Mouse (Mus musculus) adipose tissue, adult 10 weeks (tissue): ENCODE results near the gene Cited2. TPM values are rescaled to one million over a fixed set of nuclear protein-coding genes. Genes with fewer than 3 reads are reported as not detected.

Experiments used
- polyA plus RNA-seq: library from polyadenylated mRNA; stranded (reverse); fragments of 350-450 nt; fragmentation: Illumina TruSeq; extraction: RNeasy Lipid Tissue Mini Kit (QIAGEN cat#74804); gene quantifications from one replicate; pipeline ENCODE4 v1.2.3, GENCODE M21; 2014; ENCODE audit warnings: low read depth, low replicate concordance

The Cited2 gene
- polyA plus RNA-seq: 36.5 TPM

DNA sequence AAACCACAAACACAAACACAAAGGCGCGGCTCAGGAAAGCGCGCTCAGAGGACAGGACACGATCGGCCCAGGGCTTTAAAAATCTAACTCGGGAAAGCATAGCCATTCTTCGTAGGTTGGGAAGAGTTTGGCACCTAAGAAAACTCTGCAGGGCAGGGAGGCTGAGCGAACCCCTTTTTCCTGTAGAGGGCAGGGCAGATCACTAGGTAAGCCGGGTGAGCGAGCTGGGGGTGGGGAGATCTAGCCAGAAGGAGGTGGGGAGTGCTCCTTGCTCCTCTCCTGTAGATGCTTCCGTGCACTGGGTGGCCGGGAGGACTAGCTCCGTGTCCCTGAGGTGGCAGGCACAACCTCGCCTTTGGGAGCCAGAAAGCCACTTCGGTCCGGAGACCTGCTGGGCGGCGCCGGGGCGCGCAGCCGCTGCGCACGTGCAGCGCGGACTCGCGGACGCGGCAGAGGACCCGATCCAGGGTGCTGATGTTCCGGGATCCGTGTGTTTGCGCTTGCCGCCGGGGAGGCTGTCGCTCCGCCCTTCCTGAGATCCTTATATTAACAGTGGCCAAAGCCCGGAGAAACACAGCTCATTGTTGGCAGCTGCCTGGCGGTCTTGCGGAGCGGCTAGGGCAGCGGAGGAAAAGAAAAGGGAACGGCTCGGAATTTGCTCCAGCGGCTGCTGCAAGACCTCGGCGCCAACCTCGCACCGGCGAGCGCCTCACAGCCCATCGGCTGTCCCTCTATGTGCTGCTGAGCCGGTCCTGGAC, at the start of gene Cited2:
Cited2 (plus strand) TSS at position 566 of the 758 bp plus-strand sequence.

Other genes starting within 250 kb of the Cited2 start
- 0.10 TPM for gene Txlnb, start 73.0 kb downstream of the Cited2 start, polyA plus RNA-seq
- gene Heca, start 224.8 kb downstream of the Cited2 start, polyA plus RNA-seq: 18.3 TPM